Mouse (Mus musculus) erythroblast, embryonic 14.5 days (primary cell): Measurements from ENCODE around the gene Ahcy. TPM values are rescaled to one million over a fixed set of nuclear protein-coding genes. Genes with fewer than 3 reads are reported as not detected.
A peak's percentile ranks its signal among the peaks of the same experiment; 100 is the strongest.
"Not testable (repeated sequence)": the region's sequence is repeated elsewhere in the genome, so short reads cannot be mapped to it uniquely, and the experiment has no call there.

ENCODE experiments used
- H3K27me3 ChIP-seq: 2 replicates; pipeline ENCODE4 v1.6.1; 2012; ENCODE audit warnings: inconsistent platforms; ENCODE audit not compliant: control insufficient read depth
- H3K36me3 ChIP-seq: 2 replicates; pipeline ENCODE4 v1.6.1; 2012; ENCODE audit warnings: mild to moderate bottlenecking, inconsistent platforms; ENCODE audit not compliant: control insufficient read depth
- H3K4me1 ChIP-seq: 2 replicates; pipeline ENCODE4 v1.6.1; 2012; ENCODE audit warnings: inconsistent platforms; ENCODE audit not compliant: control insufficient read depth
- H3K4me3 ChIP-seq: replicated peaks from 2 replicates; pipeline ENCODE3; 2012; ENCODE audit warnings: moderate library complexity, mild to moderate bottlenecking, inconsistent platforms
- H3K9me3 ChIP-seq: 2 replicates; pipeline ENCODE4 v1.6.1; 2012; ENCODE audit warnings: low read length, inconsistent platforms, mixed read lengths; ENCODE audit not compliant: control insufficient read depth
- GATA1 ChIP-seq: IDR thresholded peaks from 2 replicates; pipeline ENCODE4 v1.6.1; 2012; ENCODE audit warnings: low read length, inconsistent platforms, mixed read lengths
- TAL1 ChIP-seq: IDR thresholded peaks from 3 replicates; pipeline ENCODE4 v1.6.1; 2012; ENCODE audit warnings: low read length, inconsistent platforms, mixed read lengths
- polyA plus RNA-seq: library from polyadenylated mRNA; stranded (reverse); fragments of >175 nt; gene quantifications from 2 replicates; pipeline ENCODE4 v1.2.3, GENCODE M21; 2012

Ahcy gene
- polyA plus RNA-seq, 1 experiment, result 0.48 TPM

DNA sequence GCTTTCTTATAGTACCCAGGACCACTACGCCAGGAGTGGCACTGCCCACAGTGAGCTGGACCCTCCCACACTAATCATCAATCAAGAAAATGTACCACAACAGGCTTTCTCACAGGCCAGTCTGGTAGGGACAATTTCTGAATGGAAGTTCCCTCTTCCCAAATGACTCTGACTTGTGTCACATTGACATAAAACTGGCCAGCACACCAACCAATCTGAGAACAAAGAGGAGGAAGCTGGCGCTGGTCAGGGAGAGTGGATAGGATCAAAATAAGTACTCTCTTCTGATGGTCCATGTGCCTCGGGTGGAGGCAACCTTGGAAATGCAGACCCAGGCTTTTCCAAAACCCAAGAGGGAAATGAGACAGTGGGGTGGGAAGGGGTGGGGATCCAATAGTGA lies 29.8 kb downstream of the Ahcy start:
- Histone ChIP-seq H3K27me3 (peaks cover 2% of the 10 kb centered on the region; the same call in 1 of the 2 replicates), H3K9me3 (no peaks in the 10 kb centered on the region), H3K4me3 (no peak overlapping the region), H3K4me1 (no peaks in the 10 kb centered on the region), H3K36me3 (no peaks in the 10 kb centered on the region)
- TF ChIP-seq GATA1 (no peak), TAL1 (no peak)

DNA sequence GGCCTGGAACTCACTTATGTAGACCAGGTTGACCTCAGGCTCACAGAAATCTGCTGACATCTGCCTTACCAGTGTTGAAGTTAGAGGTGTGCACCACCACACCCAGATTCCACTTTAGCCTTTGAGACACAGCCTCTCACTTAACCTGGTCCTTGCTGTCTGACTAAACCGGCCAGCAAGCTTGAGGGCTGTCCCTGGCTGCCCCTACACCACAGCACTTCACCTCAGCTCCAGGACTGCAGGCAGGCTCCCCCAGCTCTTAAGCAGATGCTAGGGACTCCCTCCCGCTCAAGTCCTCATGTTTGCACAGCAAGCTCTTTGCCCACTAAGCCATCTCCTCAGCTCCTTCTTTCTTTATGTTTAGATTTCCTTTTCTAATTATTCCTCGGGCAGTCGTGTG lies 34.3 kb downstream of the Ahcy start:
- TF ChIP-seq TAL1 (no peak), GATA1 (no peak)

DNA sequence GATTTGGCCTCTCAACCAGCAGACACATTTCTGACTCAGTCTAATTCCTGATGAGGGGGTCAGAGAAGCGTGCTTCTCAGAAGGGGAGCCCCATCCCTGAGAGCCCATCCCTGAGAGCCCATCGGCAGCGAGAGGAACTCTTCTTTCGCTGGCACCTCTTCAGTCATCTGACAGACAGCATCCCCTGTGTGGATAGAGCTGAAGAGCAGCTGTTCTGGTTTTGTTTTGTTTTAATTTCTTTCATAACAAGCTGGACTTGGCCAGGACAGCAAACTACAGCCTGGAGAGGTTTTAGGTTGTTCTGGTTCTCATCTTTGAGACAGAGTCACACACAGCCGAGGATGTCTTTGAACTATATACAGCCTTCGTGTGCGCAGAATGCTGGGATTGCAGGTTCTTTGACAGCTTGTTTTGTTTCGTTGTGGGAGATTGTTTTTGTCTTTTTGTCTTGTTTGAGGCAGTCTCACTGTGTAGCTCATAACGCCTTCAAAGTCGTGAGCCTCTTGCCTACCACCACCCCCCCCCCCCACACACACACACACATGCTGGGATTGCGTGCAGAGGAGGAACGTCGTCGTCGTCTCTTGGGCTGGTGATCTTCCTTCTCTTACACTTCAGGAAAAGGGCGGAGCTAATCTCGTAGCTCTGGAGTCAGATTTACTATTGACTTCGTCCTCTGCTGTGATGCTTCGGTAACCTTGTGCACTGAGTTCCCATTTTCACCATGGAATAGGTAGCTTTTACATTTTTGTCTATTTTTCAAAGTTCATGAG lies 41.2 kb downstream of the Ahcy start:
- H3K27me3 ChIP-seq, result no peaks in the 10 kb centered on the region; the same call in 1 of the 2 replicates
- H3K9me3 ChIP-seq, result no peaks in the 10 kb centered on the region
- no peaks in the 10 kb centered on the region for H3K36me3 ChIP-seq
- H3K4me3 ChIP-seq, result no peak overlapping the region
- no peaks in the 10 kb centered on the region; the same call in 1 of the 2 replicates for H3K4me1 ChIP-seq
- no peak for TF ChIP-seq GATA1
- no peak for TF ChIP-seq TAL1

More for the DNA sequence above, 34.3 kb downstream of the Ahcy start:
- no peaks in the 10 kb centered on the region for H3K4me1 ChIP-seq
- H3K9me3 ChIP-seq, result no peaks in the 10 kb centered on the region
- peaks cover 2% of the 10 kb centered on the region; the same call in 1 of the 2 replicates for H3K27me3 ChIP-seq
- no peaks in the 10 kb centered on the region for H3K36me3 ChIP-seq
- H3K4me3 ChIP-seq, result no peak overlapping the region

- H3K36me3 ChIP-seq, result no peaks in the 10 kb centered on the region
- H3K4me1 ChIP-seq, result no peaks in the 10 kb centered on the region; the same call in 1 of the 2 replicates
- TF ChIP-seq TAL1 (no peak), GATA1 (no peak)
- no peak overlapping the region for H3K4me3 ChIP-seq
- no peaks in the 10 kb centered on the region for H3K9me3 ChIP-seq
- H3K27me3 ChIP-seq, result no peaks in the 10 kb centered on the region; the same call in 1 of the 2 replicates
These were observed 43.5 kb downstream of the Ahcy start for GRCm38 (mm10) chr2:155030831-155031230.

DNA sequence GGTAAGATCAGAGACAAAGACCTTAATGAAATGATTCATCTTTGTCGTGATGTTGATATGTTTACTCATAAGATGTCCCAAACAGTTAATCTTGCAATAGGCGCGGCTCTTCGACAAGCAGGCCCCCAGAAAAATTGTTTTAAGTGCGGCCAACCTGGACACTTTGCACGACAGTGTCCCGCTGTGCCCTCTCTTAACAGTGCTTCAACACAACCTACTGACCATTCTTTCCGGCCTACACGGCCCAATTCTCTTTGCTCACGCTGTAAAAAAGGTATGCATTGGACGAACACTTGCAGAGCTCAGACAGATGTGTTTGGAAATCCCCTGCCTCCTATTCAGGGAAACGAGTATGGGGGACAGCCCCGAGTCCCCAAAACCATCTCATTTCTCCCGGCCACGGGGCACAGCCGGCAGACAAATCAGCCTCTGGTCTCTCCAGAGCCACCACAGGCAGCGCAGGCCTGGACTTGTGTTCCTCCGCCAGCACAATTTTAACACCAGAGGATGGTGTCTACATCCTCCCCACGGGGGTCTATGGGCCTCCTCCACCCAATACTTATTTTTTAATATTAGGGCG lies 54.0 kb downstream of the Ahcy start:
- H3K36me3 ChIP-seq, H3K4me1 ChIP-seq, H3K4me3 ChIP-seq: not testable (repeated sequence)
- H3K27me3 ChIP-seq, result peaks cover 16% of the 10 kb centered on the region
- H3K9me3 ChIP-seq, result peaks cover 31% of the 10 kb centered on the region

- Histone ChIP-seq H3K4me1 (no peaks in the 10 kb centered on the region; the same call in 1 of the 2 replicates), H3K4me3 (peak overlapping the region; percentile 31), H3K36me3 (no peaks in the 10 kb centered on the region), H3K9me3 (peaks cover 28% of the 10 kb centered on the region), H3K27me3 (peaks cover 16% of the 10 kb centered on the region)
- TF ChIP-seq TAL1 (no peak), GATA1 (no peak)
These were observed 54.6 kb downstream of the Ahcy start for GRCm38 (mm10) chr2:155019673-155020072.

- Histone ChIP-seq H3K27me3 (peaks cover 16% of the 10 kb centered on the region), H3K4me3 (peak overlapping the region; percentile 31), H3K9me3 (peaks cover 28% of the 10 kb centered on the region), H3K4me1 (no peaks in the 10 kb centered on the region; the same call in 1 of the 2 replicates), H3K36me3 (no peaks in the 10 kb centered on the region)
- TF ChIP-seq TAL1, result no peak
- TF ChIP-seq GATA1, result no peak
These were observed 55.3 kb downstream of the Ahcy start for GRCm38 (mm10) chr2:155018762-155019641.

- not testable (repeated sequence) for H3K4me1 ChIP-seq, H3K36me3 ChIP-seq
- Histone ChIP-seq H3K9me3 (peaks cover 24% of the 10 kb centered on the region), H3K27me3 (peaks cover 16% of the 10 kb centered on the region), H3K4me3 (peak within 1 kb of the TSS; percentile 12)
These were observed 56.0 kb downstream of the Ahcy start, which contains the start of gene Gm14226 for GRCm38 (mm10) chr2:155018251-155018755. Gene Gm14226 (plus strand): TSS chr2:155018266.

- H3K27me3 ChIP-seq, result peaks cover 16% of the 10 kb centered on the region
- not testable (repeated sequence) for H3K4me3 ChIP-seq, H3K36me3 ChIP-seq, H3K4me1 ChIP-seq
- peaks cover 14% of the 10 kb centered on the region for H3K9me3 ChIP-seq
These were observed 57.5 kb downstream of the Ahcy start for GRCm38 (mm10) chr2:155016751-155017150.
